Mouse (Mus musculus): ENCODE data around the gene Zfp951. TPM values are rescaled to one million over a fixed set of nuclear protein-coding genes. Genes with fewer than 3 reads are reported as not detected.
"Not testable (repeated sequence)": the region's sequence is repeated elsewhere in the genome, so short reads cannot be mapped to it uniquely, and the experiment has no call there.

Gene Zfp951
- total RNA-seq (2014; rRNA removed) (3.9 and 5.3 TPM in 2 replicates), polyA plus RNA-seq (2015; fragmentation: Nextera tagmentation; extraction: Ambion mirVana) (3.1 and 3.6 TPM in 2 replicates)

GRCm38 (mm10) chr5:104859962-104860525, at the start of gene Zfp951:
TSS of gene Zfp951 (minus strand) at chr5:104860070.
- WGBS: 47% methylated on average over 11 of the region's 12 CpGs
- H3K4me3 ChIP-seq (ENCODE audit: low read depth, low read length); H3K27me3 ChIP-seq (ENCODE audit: insufficient read depth, low read length); H3K4me1 ChIP-seq (ENCODE audit: insufficient read depth, low read length); H3K9ac ChIP-seq (replicated peaks; ENCODE audit: low read length, poor library complexity, severe bottlenecking); H3K27ac ChIP-seq (ENCODE audit: low read depth, low read length); H3K36me3 ChIP-seq (ENCODE audit: insufficient read depth, low read length); H3K9me3 ChIP-seq (ENCODE audit: low read length): not testable (repeated sequence)
- H3K4me2 ChIP-seq (ENCODE audit: low read depth, low read length, poor library complexity, severe bottlenecking): 0 out of 2 replicates have a peak within 1 kb of the TSS, but pooled peaks have one; percentile 4
- peak; percentile 69 for DNase-seq (ENCODE audit: low spot score)
- peak; percentile 92 for ATAC-seq (ENCODE audit: low FRiP score)

DNA sequence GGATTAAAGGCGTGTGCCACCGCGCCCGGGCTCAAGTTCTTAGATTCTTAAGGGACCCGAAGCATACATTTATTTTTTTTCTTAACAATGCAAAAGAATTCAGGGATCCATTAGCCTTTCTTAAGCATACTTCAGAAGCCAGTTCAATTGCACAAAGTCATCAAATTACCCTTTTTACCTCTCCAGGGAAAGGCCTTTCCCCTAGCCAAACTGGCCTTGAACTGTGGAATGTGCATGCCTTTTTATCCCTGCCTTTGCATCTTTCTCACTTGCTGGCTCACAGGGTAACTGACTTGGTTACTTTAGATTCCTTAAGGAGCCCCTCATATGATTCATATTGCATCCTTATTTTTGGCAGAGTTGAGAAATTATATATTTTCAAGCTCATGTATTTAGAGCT, 46.7 kb upstream of the Zfp951 start:
- not testable (repeated sequence) for DNase-seq (ENCODE audit: low spot score); H3K36me3 ChIP-seq (ENCODE audit: insufficient read depth, low read length); ATAC-seq (ENCODE audit: low FRiP score); H3K4me3 ChIP-seq (ENCODE audit: low read depth, low read length); H3K27ac ChIP-seq (ENCODE audit: low read depth, low read length); H3K4me2 ChIP-seq (ENCODE audit: low read depth, low read length, poor library complexity, severe bottlenecking); H3K9me3 ChIP-seq (ENCODE audit: low read length); H3K9ac ChIP-seq (replicated peaks; ENCODE audit: low read length, poor library complexity, severe bottlenecking); H3K4me1 ChIP-seq (ENCODE audit: insufficient read depth, low read length); H3K27me3 ChIP-seq (ENCODE audit: insufficient read depth, low read length)
- 88% methylated on average over 5 of the region's 5 CpGs for WGBS

DNA sequence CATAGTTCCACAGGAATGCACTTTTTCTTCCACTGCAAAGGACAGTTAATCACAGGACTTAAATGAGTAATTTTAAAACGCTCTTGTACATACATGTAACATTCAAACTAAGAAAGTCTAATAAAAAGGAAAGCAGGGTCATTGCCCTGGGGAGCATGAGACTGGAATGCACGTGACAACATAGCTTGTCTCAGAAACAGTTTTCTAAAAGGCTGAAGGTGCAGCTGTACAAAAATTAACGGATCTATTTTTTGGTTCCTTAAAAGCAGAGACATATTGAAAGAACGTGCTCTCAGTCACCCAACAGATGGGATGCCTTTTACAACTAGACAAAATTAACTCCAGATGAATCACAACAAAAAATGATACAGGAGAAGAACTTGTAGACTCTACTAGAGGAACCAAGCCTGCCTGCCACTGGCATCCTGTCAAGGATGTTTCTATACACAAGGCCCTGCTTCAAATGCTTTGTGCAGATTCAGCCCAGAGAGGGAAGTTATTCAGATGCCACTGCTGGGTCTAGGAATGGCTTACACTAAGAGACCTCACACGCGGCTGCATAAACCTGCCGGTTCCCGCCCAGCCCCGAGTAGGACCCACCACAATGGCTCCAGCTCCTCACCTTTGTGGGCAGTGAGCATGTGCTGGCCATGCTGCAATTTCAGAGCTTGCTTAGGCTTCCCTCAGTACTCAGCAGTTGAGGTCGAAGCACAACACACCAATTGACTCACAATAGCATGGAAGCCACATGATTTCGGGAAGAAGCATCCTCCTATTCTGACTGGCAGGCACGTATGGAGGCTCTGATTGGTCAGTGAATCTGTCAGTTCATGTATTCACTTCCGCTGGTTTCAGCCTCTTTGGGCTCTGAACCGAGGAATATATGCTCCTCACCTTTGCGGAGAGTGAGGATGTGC, 567 bp downstream of the Zfp951 start:
- H3K4me2 ChIP-seq (ENCODE audit: low read depth, low read length, poor library complexity, severe bottlenecking): 0 out of 2 replicates have a peak overlapping the region, but pooled peaks have one; percentile 4
- H3K27ac ChIP-seq (ENCODE audit: low read depth, low read length); H3K4me1 ChIP-seq (ENCODE audit: insufficient read depth, low read length); H3K9me3 ChIP-seq (ENCODE audit: low read length); H3K36me3 ChIP-seq (ENCODE audit: insufficient read depth, low read length); H3K27me3 ChIP-seq (ENCODE audit: insufficient read depth, low read length); H3K4me3 ChIP-seq (ENCODE audit: low read depth, low read length); H3K9ac ChIP-seq (replicated peaks; ENCODE audit: low read length, poor library complexity, severe bottlenecking): not testable (repeated sequence)
- 53% methylated on average over 10 of the region's 15 CpGs for WGBS
- DNase-seq (ENCODE audit: low spot score) (peak; percentile 0), ATAC-seq (ENCODE audit: low FRiP score) (peak; percentile 87)

DNA sequence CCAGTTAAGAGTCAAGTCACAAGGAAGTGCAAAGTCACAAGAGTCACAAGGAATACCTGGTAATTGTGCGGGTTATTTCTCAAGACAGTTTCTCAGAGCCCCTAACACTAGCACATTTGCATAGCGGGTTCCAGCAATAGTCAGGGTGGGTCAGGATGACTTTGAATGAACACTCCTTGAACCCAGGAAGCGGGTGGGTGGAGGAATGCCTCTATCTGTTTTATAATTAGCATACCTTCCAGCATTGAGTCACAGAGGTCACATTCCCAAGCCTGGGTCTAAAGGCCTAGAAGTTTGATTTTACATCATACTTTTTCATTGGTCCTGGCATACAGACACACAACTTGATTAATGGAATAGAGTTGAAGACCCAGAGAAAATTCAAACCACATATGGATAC, 5.3 kb downstream of the Zfp951 start:
- H3K36me3 ChIP-seq (ENCODE audit: insufficient read depth, low read length); H3K27ac ChIP-seq (ENCODE audit: low read depth, low read length); H3K9me3 ChIP-seq (ENCODE audit: low read length); ATAC-seq (ENCODE audit: low FRiP score); H3K27me3 ChIP-seq (ENCODE audit: insufficient read depth, low read length); H3K4me1 ChIP-seq (ENCODE audit: insufficient read depth, low read length); DNase-seq (ENCODE audit: low spot score); H3K4me3 ChIP-seq (ENCODE audit: low read depth, low read length); H3K9ac ChIP-seq (replicated peaks; ENCODE audit: low read length, poor library complexity, severe bottlenecking); H3K4me2 ChIP-seq (ENCODE audit: low read depth, low read length, poor library complexity, severe bottlenecking): not testable (repeated sequence)
- 86% methylated on average over 3 of the region's 3 CpGs for WGBS

DNA sequence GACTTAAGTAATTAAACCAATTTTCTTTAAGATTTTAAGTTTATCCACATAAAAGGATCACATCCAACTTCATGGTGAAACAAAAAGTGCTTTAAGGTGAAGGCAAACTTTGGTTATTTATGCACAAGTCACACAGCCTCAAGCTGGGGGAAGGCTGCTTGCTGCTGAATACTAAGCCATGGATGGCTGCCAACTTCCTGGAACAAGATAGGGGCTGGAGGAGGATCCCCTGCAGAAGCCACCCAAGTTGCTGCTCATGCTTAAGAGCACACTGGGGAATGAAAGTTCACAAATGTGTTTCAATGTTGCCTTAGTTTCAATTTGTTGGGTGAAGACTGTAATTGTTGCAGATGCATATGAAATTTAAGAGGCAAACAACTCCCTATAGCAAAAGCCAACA, 26.5 kb downstream of the Zfp951 start:
- H3K4me3 ChIP-seq (ENCODE audit: low read depth, low read length): no peak overlapping the region
- no peaks in the 10 kb centered on the region for H3K36me3 ChIP-seq (ENCODE audit: insufficient read depth, low read length)
- H3K9me3 ChIP-seq (ENCODE audit: low read length): peaks cover 15% of the 10 kb centered on the region; the same call in 1 of the 2 replicates
- no peak overlapping the region for H3K27ac ChIP-seq (ENCODE audit: low read depth, low read length)
- no peak for DNase-seq (ENCODE audit: low spot score)
- ATAC-seq (ENCODE audit: low FRiP score): no peak
- no peak for TF ChIP-seq CTCF (IDR thresholded peaks at IDR 0.05)
- no peaks in the 10 kb centered on the region for H3K27me3 ChIP-seq (ENCODE audit: insufficient read depth, low read length)
- no peak overlapping the region for H3K9ac ChIP-seq (replicated peaks; ENCODE audit: low read length, poor library complexity, severe bottlenecking)
- H3K4me2 ChIP-seq (ENCODE audit: low read depth, low read length, poor library complexity, severe bottlenecking): no peak overlapping the region
- no peaks in the 10 kb centered on the region for H3K4me1 ChIP-seq (ENCODE audit: insufficient read depth, low read length)

GRCm38 (mm10) chr5:104829611-104830010, 30.3 kb downstream of the Zfp951 start:
- Histone ChIP-seq H3K9me3 (ENCODE audit: low read length) (peaks cover 16% of the 10 kb centered on the region; the same call in 1 of the 2 replicates), H3K27me3 (ENCODE audit: insufficient read depth, low read length) (no peaks in the 10 kb centered on the region), H3K27ac (ENCODE audit: low read depth, low read length) (no peak overlapping the region), H3K9ac (replicated peaks; ENCODE audit: low read length, poor library complexity, severe bottlenecking) (no peak overlapping the region), H3K4me1 (ENCODE audit: insufficient read depth, low read length) (no peaks in the 10 kb centered on the region), H3K4me3 (ENCODE audit: low read depth, low read length) (no peak overlapping the region), H3K36me3 (ENCODE audit: insufficient read depth, low read length) (no peaks in the 10 kb centered on the region), H3K4me2 (ENCODE audit: low read depth, low read length, poor library complexity, severe bottlenecking) (no peak overlapping the region)
- 71% methylated on average over 1 of the region's 1 CpGs for WGBS
- no peak for DNase-seq (ENCODE audit: low spot score)
- ATAC-seq (ENCODE audit: low FRiP score): no peak
- TF ChIP-seq CTCF (IDR thresholded peaks at IDR 0.05): no peak

DNA sequence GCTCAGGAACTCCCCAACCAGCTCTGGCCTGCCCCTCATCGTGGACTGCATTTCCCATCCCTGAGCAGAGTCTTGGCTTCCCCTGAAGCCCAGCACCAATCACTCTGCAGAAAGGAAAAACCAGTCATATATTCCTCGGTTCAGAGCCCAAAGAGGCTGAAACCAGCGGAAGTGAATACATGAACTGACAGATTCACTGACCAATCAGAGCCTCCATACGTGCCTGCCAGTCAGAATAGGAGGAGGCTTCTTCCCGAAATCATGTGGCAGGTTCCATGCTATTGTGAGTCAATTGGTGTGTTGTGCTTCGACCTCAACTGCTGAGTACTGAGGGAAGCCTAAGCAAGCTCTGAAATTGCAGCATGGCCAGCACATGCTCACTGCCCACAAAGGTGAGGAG, 89.7 kb downstream of the Zfp951 start:
- DNase-seq (ENCODE audit: low spot score); H3K4me2 ChIP-seq (ENCODE audit: low read depth, low read length, poor library complexity, severe bottlenecking); H3K4me3 ChIP-seq (ENCODE audit: low read depth, low read length); H3K27me3 ChIP-seq (ENCODE audit: insufficient read depth, low read length); ATAC-seq (ENCODE audit: low FRiP score); H3K9me3 ChIP-seq (ENCODE audit: low read length); H3K9ac ChIP-seq (replicated peaks; ENCODE audit: low read length, poor library complexity, severe bottlenecking); H3K36me3 ChIP-seq (ENCODE audit: insufficient read depth, low read length); H3K4me1 ChIP-seq (ENCODE audit: insufficient read depth, low read length); H3K27ac ChIP-seq (ENCODE audit: low read depth, low read length): not testable (repeated sequence)
- 82% methylated on average over 6 of the region's 6 CpGs for WGBS
